In genomic region chr9:107627387-107628255, GRCm38 (mm10) we compare ENCODE assay signal across 8 mouse cellular contexts. TPM values are rescaled to one million over a fixed set of nuclear protein-coding genes. Genes with fewer than 3 reads are reported as not detected.
A peak's percentile ranks its signal among the peaks of the same experiment; 100 is the strongest.
DNase-seq lines count a peak whose midpoint lies in the region; ATAC-seq and TF ChIP-seq lines count a peak whose summit lies in the region.

No protein-coding gene starts in this region.

- peaks cover 32 to 79% of the 10 kb centered on the region in 2 experiments for H3K36me3 ChIP-seq in CH12.LX (replicated peaks in 1 of 2; ENCODE audit: control insufficient read depth in 1 of 2, insufficient read depth in 1 of 2, low read length in 1 of 2)
- H3K36me3 ChIP-seq in heart, embryonic 14.5 days (ENCODE audit: control insufficient read depth, insufficient read depth, low read length) = peaks cover 72% of the 10 kb centered on the region
- peaks cover 24% of the 10 kb centered on the region for H3K36me3 ChIP-seq in liver, postnatal 0 days (replicated peaks; ENCODE audit: insufficient read depth, low read length)

- H3K9me3 ChIP-seq in CH12.LX (replicated peaks; ENCODE audit: low read length) = no peaks in the 10 kb centered on the region
- H3K9me3 ChIP-seq in heart, embryonic 14.5 days (ENCODE audit: control insufficient read depth, low read length) = no peaks in the 10 kb centered on the region
- H3K9me3 ChIP-seq in liver, postnatal 0 days (ENCODE audit: low read length) = no peaks in the 10 kb centered on the region

- no peak overlapping the region; the same call in 1 of the 2 replicates for H3K9ac ChIP-seq in CH12.LX (ENCODE audit: insufficient read depth, low read depth)
- H3K9ac ChIP-seq in heart, embryonic 14.5 days (ENCODE audit: low read length) = peak overlapping the region; percentile 68
- 0 out of 2 replicates have a peak overlapping the region, but pooled peaks have one; percentile 16 for H3K9ac ChIP-seq in liver, postnatal 0 days (replicated peaks)

- no peak overlapping the region for H3K4me2 ChIP-seq in CH12.LX (ENCODE audit: insufficient read depth, low read depth, poor library complexity, severe bottlenecking)
- H3K4me2 ChIP-seq in heart, embryonic 14.5 days (ENCODE audit: low read length) = peak overlapping the region; percentile 50
- H3K4me2 ChIP-seq in liver, postnatal 0 days (ENCODE audit: low read depth, low read length) = peak overlapping the region; percentile 42

- H3K79me2 ChIP-seq in CH12.LX (replicated peaks; ENCODE audit: control insufficient read depth, extremely low read depth, insufficient read depth, poor library complexity, severe bottlenecking) = peaks cover 71% of the 10 kb centered on the region

- peak overlapping the region; percentile 94 for H3K27ac ChIP-seq in gastrocnemius, adult 2 months
- H3K27ac ChIP-seq in CH12.LX (ENCODE audit: insufficient read depth, low read depth) = peak overlapping the region; percentile 26
- H3K27ac ChIP-seq in heart, embryonic 14.5 days (replicated peaks in 1 of 2; ENCODE audit: control insufficient read depth in 1 of 2, insufficient read depth in 1 of 2, low read depth in 2 of 2, low read length in 2 of 2) = peak overlapping the region; percentile 46 to 96
- H3K27ac ChIP-seq in liver, postnatal 0 days (ENCODE audit: low read depth) = peak overlapping the region; percentile 85

- no peak for DNase-seq in gastrocnemius, adult 2 months
- no peak for DNase-seq in gastrocnemius, adult 8-10 months (ENCODE audit: low spot score in 2 of 2)
- no peak for DNase-seq in CH12.LX (ENCODE audit: extremely low read depth)
- no peak for DNase-seq in liver, postnatal 0 days
- no peak for DNase-seq in frontal cortex, postnatal 14 days (ENCODE audit: low spot score in 2 of 2)
- DNase-seq in urinary bladder, adult 2 months (ENCODE audit: low spot score) = no peak
- DNase-seq in urinary bladder, adult 18-20 months (ENCODE audit: low spot score in 2 of 2) = no peak

- intact Hi-C loops in gastrocnemius, adult 2 months (cut with DNase I) = no loop called here

- dilution Hi-C loops in CH12.LX (cut with MboI; ENCODE audit: extremely low pct_ligation_motif_present, extremely low pct_unique_long_range_greater_than_20kb, low sequenced_read_pairs) = no loop called here

- 27% methylated on average over 20 of the region's 20 CpGs for WGBS in heart, embryonic 14.5 days
- 49% methylated on average over 20 of the region's 20 CpGs for WGBS in liver, postnatal 0 days (ENCODE audit: insufficient replicate concordance)

- no peak for TF ChIP-seq EP300 in CH12.LX (IDR thresholded peaks at IDR 0.05; ENCODE audit: low read length)
- no peak for TF ChIP-seq EP300 in liver, postnatal 0 days (IDR thresholded peaks at IDR 0.05; ENCODE audit: low read depth)

- H3K4me3 ChIP-seq in gastrocnemius, adult 2 months = peak overlapping the region; percentile 98
- H3K4me3 ChIP-seq in CH12.LX (replicated peaks in 1 of 3; ENCODE audit: low read depth in 2 of 3, low read length in 2 of 3, poor library complexity in 1 of 3) = no peak overlapping the region
- no peak overlapping the region for H3K4me3 ChIP-seq in heart, embryonic 14.5 days (ENCODE audit: control insufficient read depth in 1 of 2, insufficient read depth in 1 of 2, low read depth in 1 of 2, low read length in 2 of 2)
- no peak overlapping the region for H3K4me3 ChIP-seq in liver, postnatal 0 days (ENCODE audit: low read depth, low read length)

- no peak for TF ChIP-seq POLR2A in CH12.LX (IDR thresholded peaks at IDR 0.05; ENCODE audit: low read depth, low read length)

- peaks cover 38 to 85% of the 10 kb centered on the region in 2 experiments for H3K4me1 ChIP-seq in CH12.LX (ENCODE audit: control insufficient read depth in 1 of 2, insufficient read depth in 2 of 2)
- H3K4me1 ChIP-seq in heart, embryonic 14.5 days (ENCODE audit: control insufficient read depth in 2 of 2, insufficient read depth in 2 of 2, low read length in 2 of 2) = peaks cover 64 to 84% of the 10 kb centered on the region in 2 experiments
- peaks cover 81% of the 10 kb centered on the region for H3K4me1 ChIP-seq in liver, postnatal 0 days (ENCODE audit: insufficient read depth)

- in situ Hi-C loops in CH12.LX (cut with MboI; ENCODE audit: low pct_ligation_motif_present, low pct_unique_long_range_greater_than_20kb, low sequenced_read_pairs) = no loop called here

- no peak for TF ChIP-seq RAD21 in CH12.LX (IDR thresholded peaks at IDR 0.05; ENCODE audit: low read depth, low read length)

- no peak for ATAC-seq in heart, embryonic 14.5 days (ENCODE audit: insufficient number of reproducible peaks, insufficient read depth, low FRiP score, low read depth)
- ATAC-seq in liver, postnatal 0 days = no peak

- no peak for TF ChIP-seq CTCF in gastrocnemius, adult 2 months (IDR thresholded peaks at IDR 0.05)
- no peak for TF ChIP-seq CTCF in CH12.LX (conservative IDR thresholded peaks at IDR 0.05 in 1 of 2, IDR thresholded peaks at IDR 0.05 in 1 of 2; ENCODE audit: low read depth in 2 of 2, low read length in 2 of 2)
- TF ChIP-seq CTCF in liver, postnatal 0 days (IDR thresholded peaks at IDR 0.05; ENCODE audit: low read depth) = no peak

- no peaks in the 10 kb centered on the region for H3K27me3 ChIP-seq in CH12.LX (replicated peaks)
- H3K27me3 ChIP-seq in heart, embryonic 14.5 days (ENCODE audit: control insufficient read depth, insufficient read depth, low read length) = no peaks in the 10 kb centered on the region
- no peaks in the 10 kb centered on the region for H3K27me3 ChIP-seq in liver, postnatal 0 days (ENCODE audit: insufficient read depth, low read length)

TF ChIP-seq in CH12.LX, 34 proteins besides CTCF, POLR2A, EP300 and RAD21:
- TF ChIP-seq ZC3H11A (IDR thresholded peaks at IDR 0.05; ENCODE audit: low read depth, low read length) = no peak
- TF ChIP-seq HCFC1 (IDR thresholded peaks at IDR 0.05; ENCODE audit: low read depth, low read length) = no peak
- TF ChIP-seq TBP (conservative IDR thresholded peaks at IDR 0.05; ENCODE audit: low read depth, low read length) = no peak
- no peak for TF ChIP-seq MAZ (IDR thresholded peaks at IDR 0.05; ENCODE audit: low read depth, low read length)
- no peak for TF ChIP-seq SMC3 (IDR thresholded peaks at IDR 0.05; ENCODE audit: low read depth, low read length)
- no peak for TF ChIP-seq MYC (IDR thresholded peaks at IDR 0.05; ENCODE audit: low read depth, low read length)
- TF ChIP-seq GABPA (IDR thresholded peaks at IDR 0.05; ENCODE audit: insufficient replicate concordance, low read depth, low read length) = no peak
- TF ChIP-seq ZKSCAN1 (IDR thresholded peaks at IDR 0.05; ENCODE audit: borderline replicate concordance, low read depth, low read length) = no peak

RNA-seq across cellular contexts. Expression of gene Gnai2, which starts 7.5 kb away (rescaled TPM):
- total RNA-seq in gastrocnemius, adult 2 months (2021) = 10 to 100 TPM; 59.9 to 77.7 TPM
- total RNA-seq in gastrocnemius, adult 8-10 months (2022) = 10 to 100 TPM; 62.4 to 78.5 (median 71.2) TPM
- total RNA-seq in CH12.LX (2012; rRNA removed) (154 and 160 TPM in 2 replicates), CH12.LX (2014; rRNA removed) (86.2 and 98.2 TPM in 2 replicates)
- polyA plus RNA-seq in CH12.LX (2012; ENCODE audit: insufficient read length, low read depth) = 262 and 286 TPM in 2 replicates
- polyA plus RNA-seq in heart, embryonic 14.5 days (2014; fragmentation: Nextera tagmentation; extraction: Ambion mirVana) = 379 and 410 TPM in 2 replicates
- polyA plus RNA-seq in liver, postnatal 0 days (2015; fragmentation: Nextera tagmentation; extraction: Ambion mirVana) = 146 and 159 TPM in 2 replicates
- polyA plus RNA-seq in urinary bladder, adult 2 months (2012; rRNA removed) = 449 and 465 TPM in 2 replicates

RNA-seq across cellular contexts. Expression of gene Sema3b, which starts 18.6 kb away (rescaled TPM):
- total RNA-seq in gastrocnemius, adult 2 months (2021) = 10 to 100 TPM; 11.2 to 17.9 TPM
- 10 to 100 TPM in 2 of 4 experiments, 1 to 10 TPM in 2; 8.7 to 12.4 (median 10.1) TPM for total RNA-seq in gastrocnemius, adult 8-10 months (2022)
- total RNA-seq in CH12.LX (2012; rRNA removed) (7.4 and 11.6 TPM in 2 replicates), CH12.LX (2014; rRNA removed) (8.0 and 8.2 TPM in 2 replicates)
- polyA plus RNA-seq in CH12.LX (2012; ENCODE audit: insufficient read length, low read depth) = 4.3 and 4.7 TPM in 2 replicates
- 6.5 and 7.2 TPM in 2 replicates for polyA plus RNA-seq in heart, embryonic 14.5 days (2014; fragmentation: Nextera tagmentation; extraction: Ambion mirVana)
- polyA plus RNA-seq in liver, postnatal 0 days (2015; fragmentation: Nextera tagmentation; extraction: Ambion mirVana) = 0.41 and 0.56 TPM in 2 replicates
- 57.1 and 71.0 TPM in 2 replicates for polyA plus RNA-seq in urinary bladder, adult 2 months (2012; rRNA removed)

RNA-seq across cellular contexts. Expression of gene Ifrd2, which starts 40.2 kb away (rescaled TPM):
- 10 to 100 TPM; 48.5 to 50.4 TPM for total RNA-seq in gastrocnemius, adult 2 months (2021)
- total RNA-seq in gastrocnemius, adult 8-10 months (2022) = 10 to 100 TPM; 51.3 to 56.2 (median 54.0) TPM
- total RNA-seq in CH12.LX (2012; rRNA removed) (91.3 and 101 TPM in 2 replicates), CH12.LX (2014; rRNA removed) (57.7 and 62.8 TPM in 2 replicates)
- 127 and 143 TPM in 2 replicates for polyA plus RNA-seq in CH12.LX (2012; ENCODE audit: insufficient read length, low read depth)
- 44.6 and 45.7 TPM in 2 replicates for polyA plus RNA-seq in heart, embryonic 14.5 days (2014; fragmentation: Nextera tagmentation; extraction: Ambion mirVana)
- polyA plus RNA-seq in liver, postnatal 0 days (2015; fragmentation: Nextera tagmentation; extraction: Ambion mirVana) = 63.6 and 68.0 TPM in 2 replicates
- polyA plus RNA-seq in urinary bladder, adult 2 months (2012; rRNA removed) = 31.3 and 36.0 TPM in 2 replicates

RNA-seq across cellular contexts. Expression of gene Slc38a3, which starts 41.7 kb away (rescaled TPM):
- 10 to 100 TPM; 60.8 to 94.7 TPM for total RNA-seq in gastrocnemius, adult 2 months (2021)
- total RNA-seq in gastrocnemius, adult 8-10 months (2022) = 10 to 100 TPM; 37.4 to 49.3 (median 45.9) TPM
- total RNA-seq in CH12.LX (2012; rRNA removed) = 0.04 TPM in 1 of 2 replicates, not detected in the other
- total RNA-seq in CH12.LX (2014; rRNA removed) = not detected in 2 replicates
- polyA plus RNA-seq in CH12.LX (2012; ENCODE audit: insufficient read length, low read depth) = not detected in 2 replicates
- polyA plus RNA-seq in heart, embryonic 14.5 days (2014; fragmentation: Nextera tagmentation; extraction: Ambion mirVana) = 2.7 TPM in 2 replicates
- polyA plus RNA-seq in liver, postnatal 0 days (2015; fragmentation: Nextera tagmentation; extraction: Ambion mirVana) = 147 and 174 TPM in 2 replicates
- 0.44 and 0.45 TPM in 2 replicates for polyA plus RNA-seq in urinary bladder, adult 2 months (2012; rRNA removed)

RNA-seq across cellular contexts. Expression of gene Hyal3, which starts 47.0 kb away (rescaled TPM):
- under 1 TPM; 0.22 to 0.33 TPM for total RNA-seq in gastrocnemius, adult 2 months (2021)
- under 1 TPM in 2 of 4 experiments, not detected in 2; 0.24 to 0.56 TPM for total RNA-seq in gastrocnemius, adult 8-10 months (2022)
- 0.13 TPM in 1 of 2 replicates, not detected in the other for total RNA-seq in CH12.LX (2012; rRNA removed)
- total RNA-seq in CH12.LX (2014; rRNA removed) = 0.12 TPM in 1 of 2 replicates, not detected in the other
- 0.14 and 0.21 TPM in 2 replicates for polyA plus RNA-seq in CH12.LX (2012; ENCODE audit: insufficient read length, low read depth)
- 0.46 and 0.53 TPM in 2 replicates for polyA plus RNA-seq in heart, embryonic 14.5 days (2014; fragmentation: Nextera tagmentation; extraction: Ambion mirVana)
- 0.65 and 0.86 TPM in 2 replicates for polyA plus RNA-seq in liver, postnatal 0 days (2015; fragmentation: Nextera tagmentation; extraction: Ambion mirVana)
- polyA plus RNA-seq in urinary bladder, adult 2 months (2012; rRNA removed) = 0.50 and 0.52 TPM in 2 replicates

Comparison
In these comparisons a context has a peak if more than half of its experiments do, and no peak if none do; other contexts are left out.
1. H3K27ac ChIP-seq: peak in every context shown above with its lines; median percentile 94 in gastrocnemius, adult 2 months; 85 in liver, postnatal 0 days; 71 in heart, embryonic 14.5 days; 26 in CH12.LX.